Mouse (Mus musculus): ENCODE measurements around the gene Nrip3. TPM values are rescaled to one million over a fixed set of nuclear protein-coding genes. Genes with fewer than 3 reads are reported as not detected.

Gene Nrip3
- polyA plus RNA-seq, 1 experiment = 0.67 TPM

GRCm38 (mm10) chr7:109734806-109735205 is 47.0 kb downstream of the Nrip3 start:
- Histone ChIP-seq H3K4me1 (ENCODE audit: control insufficient read depth, insufficient read depth, insufficient read length) (no peaks in the 10 kb centered on the region), H3K27me3 (ENCODE audit: control insufficient read depth, insufficient read depth, low read length) (no peaks in the 10 kb centered on the region), H3K4me3 (ENCODE audit: extremely low read depth, insufficient read depth, insufficient read length) (no peak overlapping the region), H3K36me3 (ENCODE audit: control insufficient read depth, insufficient read depth, low read length) (peaks cover 23% of the 10 kb centered on the region), H3K27ac (ENCODE audit: insufficient read depth, low read length) (no peak overlapping the region)
- no peak for DNase-seq (ENCODE audit: low read depth in 1 of 2, low spot score in 2 of 2)
- WGBS = 90% methylated on average over 4 of the region's 4 CpGs
- TF ChIP-seq CTCF (IDR thresholded peaks at IDR 0.05; ENCODE audit: extremely low read depth, insufficient read depth, insufficient read length, insufficient replicate concordance) (no peak), POLR2A (IDR thresholded peaks at IDR 0.05; ENCODE audit: low read depth, low read length) (no peak)

- H3K4me1 ChIP-seq (ENCODE audit: control insufficient read depth, insufficient read depth, insufficient read length) = no peaks in the 10 kb centered on the region
- DNase-seq (ENCODE audit: low read depth in 1 of 2, low spot score in 2 of 2) = no peak
- no peak for TF ChIP-seq POLR2A (IDR thresholded peaks at IDR 0.05; ENCODE audit: low read depth, low read length)
- TF ChIP-seq CTCF (IDR thresholded peaks at IDR 0.05; ENCODE audit: extremely low read depth, insufficient read depth, insufficient read length, insufficient replicate concordance) = no peak
- WGBS = 93% methylated on average over 5 of the region's 5 CpGs
- H3K27me3 ChIP-seq (ENCODE audit: control insufficient read depth, insufficient read depth, low read length) = no peaks in the 10 kb centered on the region
- peaks cover 12% of the 10 kb centered on the region for H3K36me3 ChIP-seq (ENCODE audit: control insufficient read depth, insufficient read depth, low read length)
- H3K27ac ChIP-seq (ENCODE audit: insufficient read depth, low read length) = no peak within 1 kb of the TSS
- no peak within 1 kb of the TSS for H3K4me3 ChIP-seq (ENCODE audit: extremely low read depth, insufficient read depth, insufficient read length)
These were observed 50.2 kb downstream of the Nrip3 start, which contains the start of gene Ascl3 for GRCm38 (mm10) chr7:109731626-109732025. Ascl3 (minus strand) TSS chr7:109731726.

- 87% methylated on average over 5 of the region's 5 CpGs for WGBS
- no peak within 1 kb of the TSS for H3K27ac ChIP-seq (ENCODE audit: insufficient read depth, low read length)
- DNase-seq (ENCODE audit: low read depth in 1 of 2, low spot score in 2 of 2) = no peak
- TF ChIP-seq CTCF (IDR thresholded peaks at IDR 0.05; ENCODE audit: extremely low read depth, insufficient read depth, insufficient read length, insufficient replicate concordance) (no peak), POLR2A (IDR thresholded peaks at IDR 0.05; ENCODE audit: low read depth, low read length) (no peak)
- H3K27me3 ChIP-seq (ENCODE audit: control insufficient read depth, insufficient read depth, low read length) = no peaks in the 10 kb centered on the region
- peaks cover 4% of the 10 kb centered on the region; the same call in 1 of the 2 replicates for H3K4me1 ChIP-seq (ENCODE audit: control insufficient read depth, insufficient read depth, insufficient read length)
- no peaks in the 10 kb centered on the region for H3K36me3 ChIP-seq (ENCODE audit: control insufficient read depth, insufficient read depth, low read length)
- no peak within 1 kb of the TSS for H3K4me3 ChIP-seq (ENCODE audit: extremely low read depth, insufficient read depth, insufficient read length)
These were observed 58.1 kb downstream of the Nrip3 start, which contains the start of gene BC051019 for GRCm38 (mm10) chr7:109723697-109724096. BC051019 (minus strand) TSS chr7:109723850.

GRCm38 (mm10) chr7:109723114-109723513 is 58.7 kb downstream of the Nrip3 start:
- no peak overlapping the region for H3K4me3 ChIP-seq (ENCODE audit: extremely low read depth, insufficient read depth, insufficient read length)
- no peaks in the 10 kb centered on the region for H3K27me3 ChIP-seq (ENCODE audit: control insufficient read depth, insufficient read depth, low read length)
- TF ChIP-seq POLR2A (IDR thresholded peaks at IDR 0.05; ENCODE audit: low read depth, low read length) (no peak), CTCF (IDR thresholded peaks at IDR 0.05; ENCODE audit: extremely low read depth, insufficient read depth, insufficient read length, insufficient replicate concordance) (no peak)
- H3K27ac ChIP-seq (ENCODE audit: insufficient read depth, low read length) = no peak overlapping the region
- H3K36me3 ChIP-seq (ENCODE audit: control insufficient read depth, insufficient read depth, low read length) = no peaks in the 10 kb centered on the region
- DNase-seq (ENCODE audit: low read depth in 1 of 2, low spot score in 2 of 2) = no peak
- 92% methylated on average over 8 of the region's 8 CpGs for WGBS
- peaks cover 4% of the 10 kb centered on the region; the same call in 1 of the 2 replicates for H3K4me1 ChIP-seq (ENCODE audit: control insufficient read depth, insufficient read depth, insufficient read length)

GRCm38 (mm10) chr7:109722618-109723017 is 59.2 kb downstream of the Nrip3 start:
- Histone ChIP-seq H3K27me3 (ENCODE audit: control insufficient read depth, insufficient read depth, low read length) (no peaks in the 10 kb centered on the region), H3K27ac (ENCODE audit: insufficient read depth, low read length) (no peak overlapping the region), H3K4me3 (ENCODE audit: extremely low read depth, insufficient read depth, insufficient read length) (no peak overlapping the region), H3K4me1 (ENCODE audit: control insufficient read depth, insufficient read depth, insufficient read length) (peaks cover 4% of the 10 kb centered on the region; the same call in 1 of the 2 replicates), H3K36me3 (ENCODE audit: control insufficient read depth, insufficient read depth, low read length) (no peaks in the 10 kb centered on the region)
- no peak for DNase-seq (ENCODE audit: low read depth in 1 of 2, low spot score in 2 of 2)
- 93% methylated on average over 2 of the region's 2 CpGs for WGBS
- TF ChIP-seq CTCF (IDR thresholded peaks at IDR 0.05; ENCODE audit: extremely low read depth, insufficient read depth, insufficient read length, insufficient replicate concordance) (no peak), POLR2A (IDR thresholded peaks at IDR 0.05; ENCODE audit: low read depth, low read length) (no peak)

GRCm38 (mm10) chr7:109719286-109719685 is 62.5 kb downstream of the Nrip3 start:
- no peaks in the 10 kb centered on the region for H3K4me1 ChIP-seq (ENCODE audit: control insufficient read depth, insufficient read depth, insufficient read length)
- no peak overlapping the region for H3K27ac ChIP-seq (ENCODE audit: insufficient read depth, low read length)
- no peak for TF ChIP-seq CTCF (IDR thresholded peaks at IDR 0.05; ENCODE audit: extremely low read depth, insufficient read depth, insufficient read length, insufficient replicate concordance)
- no peak for TF ChIP-seq POLR2A (IDR thresholded peaks at IDR 0.05; ENCODE audit: low read depth, low read length)
- 59% methylated on average over 9 of the region's 9 CpGs for WGBS
- no peaks in the 10 kb centered on the region for H3K36me3 ChIP-seq (ENCODE audit: control insufficient read depth, insufficient read depth, low read length)
- no peak overlapping the region for H3K4me3 ChIP-seq (ENCODE audit: extremely low read depth, insufficient read depth, insufficient read length)
- DNase-seq (ENCODE audit: low read depth in 1 of 2, low spot score in 2 of 2) = no peak
- H3K27me3 ChIP-seq (ENCODE audit: control insufficient read depth, insufficient read depth, low read length) = no peaks in the 10 kb centered on the region

GRCm38 (mm10) chr7:109713434-109713982 is 68.3 kb downstream of the Nrip3 start:
- Histone ChIP-seq H3K27me3 (ENCODE audit: control insufficient read depth, insufficient read depth, low read length) (no peaks in the 10 kb centered on the region), H3K4me1 (ENCODE audit: control insufficient read depth, insufficient read depth, insufficient read length) (no peaks in the 10 kb centered on the region), H3K4me3 (ENCODE audit: extremely low read depth, insufficient read depth, insufficient read length) (no peak overlapping the region), H3K36me3 (ENCODE audit: control insufficient read depth, insufficient read depth, low read length) (peaks cover 13% of the 10 kb centered on the region), H3K27ac (ENCODE audit: insufficient read depth, low read length) (no peak overlapping the region)
- TF ChIP-seq POLR2A (IDR thresholded peaks at IDR 0.05; ENCODE audit: low read depth, low read length) (no peak), CTCF (IDR thresholded peaks at IDR 0.05; ENCODE audit: extremely low read depth, insufficient read depth, insufficient read length, insufficient replicate concordance) (no peak)
- DNase-seq (ENCODE audit: low read depth in 1 of 2, low spot score in 2 of 2) = no peak
- WGBS = 88% methylated on average over 2 of the region's 2 CpGs
